Mouse (Mus musculus) ES-Bruce4 (cell line): ENCODE measurements at regions not wholly inside any gene's neighbourhood (a gene's known extent, or its start where the extent isn't known, plus 50 kb on each side); places are given as distances from the start of the nearest gene placed in this dataset.

ENCODE experiments used
- H3K27ac ChIP-seq: 2 replicates; pipeline ENCODE4 v1.5.1; 2012; ENCODE audit warnings: low read length, inconsistent platforms; ENCODE audit not compliant: insufficient read depth
- H3K27me3 ChIP-seq: 2 replicates; pipeline ENCODE4 v1.6.1; 2012; ENCODE audit warnings: mild to moderate bottlenecking, low read length, inconsistent platforms; ENCODE audit not compliant: control insufficient read depth, poor library complexity, insufficient read depth, severe bottlenecking
- H3K36me3 ChIP-seq: 2 replicates; pipeline ENCODE4 v1.6.1; 2012; ENCODE audit warnings: inconsistent platforms, mild to moderate bottlenecking, low read length, moderate library complexity; ENCODE audit not compliant: control insufficient read depth, poor library complexity, insufficient read depth, severe bottlenecking
- H3K4me1 ChIP-seq: one replicate; pipeline ENCODE4 v1.8.1; 2011; ENCODE audit warnings: low read length; ENCODE audit not compliant: control insufficient read depth, insufficient read depth
- H3K4me3 ChIP-seq: 2 replicates; pipeline ENCODE4 v1.5.1; 2011; ENCODE audit warnings: low read depth, mild to moderate bottlenecking, low read length
- H3K9ac ChIP-seq: 2 replicates; pipeline ENCODE4 v1.6.1; 2012; ENCODE audit warnings: low read depth, mild to moderate bottlenecking, inconsistent platforms; ENCODE audit not compliant: poor library complexity, severe bottlenecking
- H3K9me3 ChIP-seq: replicated peaks from 2 replicates; pipeline ENCODE4 v1.6.1; 2012; ENCODE audit warnings: mild to moderate bottlenecking, low read length, inconsistent platforms; ENCODE audit not compliant: control insufficient read depth, poor library complexity, insufficient read depth, severe bottlenecking
- CTCF ChIP-seq: IDR thresholded peaks from one replicate; pipeline ENCODE4 v1.8.1; 2011; ENCODE audit warnings: low read depth, low read length
- EP300 ChIP-seq: IDR thresholded peaks from 2 replicates; pipeline ENCODE4 v1.6.1; 2011; ENCODE audit warnings: low read depth, low read length; ENCODE audit not compliant: insufficient read depth
- POLR2A ChIP-seq: IDR thresholded peaks from one replicate; pipeline ENCODE4 v1.8.1; 2011; ENCODE audit warnings: low read length; ENCODE audit not compliant: insufficient read depth

- TF ChIP-seq EP300 = no peak
- TF ChIP-seq CTCF = no peak
- no peak for TF ChIP-seq POLR2A
- Histone ChIP-seq H3K9me3 (no peaks in the 10 kb centered on the region), H3K4me3 (no peak overlapping the region), H3K9ac (no peak overlapping the region), H3K27ac (no peak overlapping the region), H3K36me3 (no peaks in the 10 kb centered on the region), H3K4me1 (no peaks in the 10 kb centered on the region), H3K27me3 (no peaks in the 10 kb centered on the region)
Measured at GRCm38 (mm10) chr13:102334131-102334534, 359.2 kb upstream of the Cd180 start.

GRCm38 (mm10) chr13:102343236-102343635 is 350.1 kb upstream of the Cd180 start:
- no peaks in the 10 kb centered on the region for H3K4me1 ChIP-seq
- no peak overlapping the region for H3K4me3 ChIP-seq
- H3K27me3 ChIP-seq = no peaks in the 10 kb centered on the region; the same call in 1 of the 2 replicates
- H3K9ac ChIP-seq = no peak overlapping the region
- no peak overlapping the region for H3K27ac ChIP-seq
- TF ChIP-seq POLR2A (no peak), CTCF (no peak), EP300 (no peak)
- no peaks in the 10 kb centered on the region for H3K9me3 ChIP-seq
- H3K36me3 ChIP-seq = no peaks in the 10 kb centered on the region

GRCm38 (mm10) chr13:102344606-102345269 is 348.6 kb upstream of the Cd180 start:
- H3K9me3 ChIP-seq = no peaks in the 10 kb centered on the region
- no peaks in the 10 kb centered on the region for H3K4me1 ChIP-seq
- TF ChIP-seq CTCF (no peak), EP300 (no peak), POLR2A (no peak)
- H3K9ac ChIP-seq = no peak overlapping the region
- no peaks in the 10 kb centered on the region; the same call in 1 of the 2 replicates for H3K27me3 ChIP-seq
- H3K4me3 ChIP-seq = no peak overlapping the region
- H3K36me3 ChIP-seq = no peaks in the 10 kb centered on the region
- no peak overlapping the region for H3K27ac ChIP-seq

GRCm38 (mm10) chr13:102349493-102349892 is 343.9 kb upstream of the Cd180 start:
- no peaks in the 10 kb centered on the region for H3K4me1 ChIP-seq
- H3K36me3 ChIP-seq = no peaks in the 10 kb centered on the region
- TF ChIP-seq POLR2A = no peak
- TF ChIP-seq CTCF = no peak
- no peak for TF ChIP-seq EP300
- H3K27me3 ChIP-seq = no peaks in the 10 kb centered on the region
- no peak overlapping the region for H3K4me3 ChIP-seq
- H3K9me3 ChIP-seq = no peaks in the 10 kb centered on the region
- no peak overlapping the region for H3K27ac ChIP-seq
- no peak overlapping the region for H3K9ac ChIP-seq

- Histone ChIP-seq H3K9me3 (no peaks in the 10 kb centered on the region), H3K9ac (no peak overlapping the region)
- TF ChIP-seq POLR2A = no peak
- TF ChIP-seq EP300 = no peak
- TF ChIP-seq CTCF = no peak
Measured at GRCm38 (mm10) chr13:102352073-102352854, 341.1 kb upstream of the Cd180 start.

GRCm38 (mm10) chr13:102355569-102355968 is 337.8 kb upstream of the Cd180 start:
- Histone ChIP-seq H3K9ac (no peak overlapping the region), H3K9me3 (no peaks in the 10 kb centered on the region), H3K4me1 (no peaks in the 10 kb centered on the region), H3K36me3 (no peaks in the 10 kb centered on the region), H3K4me3 (no peak overlapping the region), H3K27ac (no peak overlapping the region), H3K27me3 (no peaks in the 10 kb centered on the region)
- TF ChIP-seq CTCF (no peak), EP300 (no peak), POLR2A (no peak)

More at GRCm38 (mm10) chr13:102352073-102352854, 341.1 kb upstream of the Cd180 start:
- Histone ChIP-seq H3K4me3 (no peak overlapping the region), H3K4me1 (no peaks in the 10 kb centered on the region), H3K36me3 (no peaks in the 10 kb centered on the region), H3K27me3 (no peaks in the 10 kb centered on the region), H3K27ac (no peak overlapping the region)
